Mouse (Mus musculus) cerebellum, adult 18-20 months (tissue): ENCODE results near the gene Dkkl1.

Experiments
- DNase-seq, 2 experiments: peaks; one replicate each; pipeline ENCODE4 v3.0.0; 2021

The Dkkl1 gene

DNA sequence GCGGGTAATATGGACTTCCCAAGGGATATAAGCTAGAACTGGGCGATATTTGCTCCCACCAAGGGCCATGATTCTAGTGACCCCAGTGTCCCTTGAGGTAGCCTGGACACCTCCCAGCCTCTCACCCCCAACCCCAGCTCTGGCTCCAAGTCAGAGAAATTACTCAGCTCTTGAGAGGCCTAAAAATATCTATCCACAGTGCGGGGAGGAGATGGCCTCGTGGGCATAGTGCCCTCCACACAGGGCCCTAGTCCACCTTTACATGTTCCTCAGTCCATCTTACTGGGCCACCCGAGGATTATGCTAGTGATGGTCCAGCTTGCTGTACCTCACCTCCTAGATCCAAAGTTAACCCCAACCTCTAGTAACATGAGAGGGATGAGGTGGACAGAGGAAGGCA, 47.1 kb downstream of the Dkkl1 start:
- peak; percentile 69 for DNase-seq

DNA sequence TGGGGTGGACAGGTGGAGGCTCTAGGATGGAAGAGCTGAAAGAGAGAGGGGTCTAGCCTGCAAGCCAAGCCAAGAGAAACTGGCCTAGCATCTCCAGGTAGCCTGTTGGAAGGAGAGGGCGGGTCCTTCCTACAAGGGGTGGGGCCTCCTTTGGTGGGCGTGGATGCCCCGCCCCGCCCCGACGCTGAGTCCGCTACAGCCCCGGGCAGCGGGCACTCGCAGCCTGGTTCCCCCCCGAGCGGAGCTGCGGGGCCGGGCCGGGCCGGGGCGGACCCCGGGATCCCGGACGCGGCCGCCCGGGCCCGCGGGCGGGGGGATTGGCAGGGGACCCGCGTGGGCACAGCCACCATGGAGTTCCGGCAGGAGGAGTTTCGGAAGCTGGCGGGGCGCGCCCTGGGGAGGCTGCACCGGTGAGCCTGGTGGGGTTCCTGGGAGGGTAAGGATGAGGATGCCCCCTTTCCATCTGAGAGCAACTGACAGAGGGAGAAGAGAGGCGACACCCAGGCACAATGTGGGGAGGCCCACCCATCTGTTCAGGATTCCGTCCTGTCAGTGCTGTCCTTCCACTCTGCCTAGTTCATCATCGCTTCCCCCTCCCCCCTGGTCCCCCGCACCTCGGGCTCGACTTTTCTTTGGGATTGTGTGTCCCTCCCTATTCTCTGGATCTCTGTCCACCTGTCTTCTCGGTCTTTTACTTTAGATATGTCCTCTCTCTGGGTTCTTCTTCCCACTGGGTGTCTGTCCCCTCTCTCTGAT, 48.0 kb downstream of the Dkkl1 start, which contains the start of gene Slc17a7:
TSS of gene Slc17a7 (plus strand) at position 215 of the 756 bp plus-strand sequence.
- DNase-seq, result peak; percentile 84 to 87

DNA sequence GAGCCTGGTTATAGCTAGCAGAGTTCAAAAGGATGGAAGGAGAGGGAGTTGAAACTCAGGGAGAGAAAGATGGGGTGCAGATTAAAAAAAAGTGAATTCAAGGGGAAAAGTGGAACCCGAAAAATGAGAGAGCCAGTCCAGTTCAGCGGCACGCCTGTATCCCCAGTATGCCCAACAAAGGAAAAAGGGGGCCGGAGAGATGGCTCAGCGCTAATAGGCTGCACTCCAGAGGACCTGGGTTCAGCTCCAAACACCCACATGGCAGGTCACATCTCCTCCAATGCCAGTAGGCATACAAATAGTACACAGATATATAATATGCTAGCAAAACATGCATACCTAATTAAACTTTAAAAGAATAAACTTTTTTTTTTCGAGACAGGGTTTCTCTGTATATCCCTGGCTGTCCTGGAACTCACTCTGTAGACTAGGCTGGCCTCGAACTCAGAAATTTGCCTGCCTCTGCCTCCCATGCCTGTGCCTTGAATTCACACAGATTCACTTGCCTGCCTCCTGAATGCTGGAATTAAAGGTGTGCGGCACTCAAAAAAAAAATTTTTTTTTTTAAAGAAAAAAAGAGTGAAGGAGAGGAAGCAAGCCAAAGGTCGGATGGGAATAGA, 48.8 kb downstream of the Dkkl1 start:
- peak in 1 of 2 experiments; percentile 39 for DNase-seq

DNA sequence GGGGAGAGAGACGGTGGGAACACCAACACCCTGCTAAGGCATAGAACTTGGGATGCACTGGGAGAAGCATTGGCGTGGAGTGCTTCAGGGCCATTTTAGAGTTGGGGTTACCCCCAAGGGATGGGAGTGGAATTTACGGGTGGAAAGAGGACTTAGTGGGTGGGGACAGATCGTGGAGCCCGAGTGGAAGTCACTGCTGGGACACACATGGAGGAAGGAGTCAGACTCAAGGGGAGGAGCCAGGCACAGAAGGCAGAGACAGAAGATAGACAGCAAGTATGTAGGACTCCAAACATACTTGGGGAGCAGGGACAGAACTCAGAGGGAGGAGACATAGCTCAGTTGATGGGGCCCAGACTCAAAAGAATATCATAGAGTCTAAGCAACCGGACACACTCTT, 49.4 kb downstream of the Dkkl1 start:
- DNase-seq, result peak in 1 of 2 experiments; percentile 61

DNA sequence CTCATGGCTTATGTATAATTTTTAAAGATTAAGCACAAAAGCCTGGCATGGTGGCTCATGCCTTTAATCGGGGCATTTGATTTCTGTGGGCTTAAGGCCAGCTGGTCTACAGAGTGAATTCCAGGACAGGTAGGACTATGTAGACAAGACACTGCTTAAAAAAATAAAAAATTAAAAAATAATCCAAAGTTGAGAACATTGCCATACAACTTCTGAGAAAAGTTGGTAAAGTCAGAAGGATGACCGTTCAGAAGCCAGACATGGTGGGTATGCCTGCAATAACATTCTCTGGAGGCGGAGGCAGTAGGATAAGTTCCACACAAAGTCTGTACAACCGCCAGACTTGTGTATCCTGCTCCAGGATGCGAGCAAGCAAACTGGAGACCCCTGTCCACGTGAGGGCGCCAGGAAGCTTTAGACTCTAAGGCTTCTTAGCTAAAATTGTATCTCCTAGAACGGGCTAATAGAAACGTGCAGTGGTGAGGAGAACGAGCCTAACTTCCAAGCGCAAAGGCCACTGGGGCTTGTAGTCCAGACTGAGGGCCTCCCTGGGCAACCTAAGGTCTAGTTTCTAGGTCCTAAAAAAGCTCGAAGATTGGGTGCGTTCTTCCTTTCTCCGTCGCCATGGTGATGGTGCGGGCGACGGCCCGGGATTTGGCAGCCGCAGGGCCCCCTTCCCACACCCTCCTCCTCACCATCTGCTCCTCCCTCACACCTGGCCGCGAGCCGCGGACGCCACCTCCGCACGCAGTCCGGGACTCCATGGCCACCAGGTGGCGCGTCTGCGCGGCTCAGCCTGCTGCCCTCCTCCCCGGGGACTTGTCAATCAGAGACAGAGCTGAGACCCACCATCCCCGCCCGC, 50.1 kb downstream of the Dkkl1 start:
- DNase-seq, result peak; percentile 97 to 99

DNA sequence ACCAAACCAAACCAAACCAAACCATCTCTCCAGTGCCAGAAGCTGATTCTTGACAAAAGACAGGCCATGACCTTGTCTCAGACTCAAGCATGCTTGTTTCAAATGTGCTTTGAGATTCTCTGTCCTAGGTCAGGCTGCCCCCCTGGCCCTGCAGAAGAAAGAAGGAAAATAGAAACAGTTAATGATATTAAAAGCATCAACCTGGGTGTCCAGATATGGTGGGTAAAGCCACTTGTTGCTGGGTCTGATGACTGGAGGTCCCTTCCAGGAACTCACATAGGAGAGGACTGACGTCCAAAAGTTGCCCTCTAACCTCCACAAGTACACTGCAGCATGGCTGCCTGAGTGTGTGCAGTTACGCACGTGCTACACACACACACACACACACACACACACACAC, 51.1 kb downstream of the Dkkl1 start:
- peak in 1 of 2 experiments; percentile 15 for DNase-seq

DNA sequence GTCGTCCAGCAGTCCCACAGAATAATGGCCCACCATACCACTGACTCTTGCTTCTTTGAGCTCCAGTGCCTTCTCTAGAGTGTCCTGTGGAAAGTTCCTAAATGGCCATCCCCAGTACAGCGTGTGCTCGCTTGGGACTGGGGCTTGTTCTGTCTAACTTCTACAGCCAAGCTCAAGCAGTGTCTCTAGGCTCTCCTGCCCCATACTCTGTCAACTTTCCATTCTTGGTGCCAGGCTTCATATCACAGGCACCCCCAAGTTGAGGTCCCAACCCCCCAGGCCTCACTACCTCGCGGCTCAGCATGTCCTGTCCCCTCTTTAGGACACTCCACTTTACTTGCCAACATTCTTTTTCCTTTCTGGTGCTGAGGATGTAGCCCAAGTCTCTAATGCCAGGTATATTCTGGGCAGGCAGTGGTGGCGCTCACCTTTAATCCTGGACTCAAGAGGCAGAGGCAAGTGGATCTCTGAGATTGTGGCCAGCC, 51.6 kb downstream of the Dkkl1 start:
- DNase-seq, result no peak

DNA sequence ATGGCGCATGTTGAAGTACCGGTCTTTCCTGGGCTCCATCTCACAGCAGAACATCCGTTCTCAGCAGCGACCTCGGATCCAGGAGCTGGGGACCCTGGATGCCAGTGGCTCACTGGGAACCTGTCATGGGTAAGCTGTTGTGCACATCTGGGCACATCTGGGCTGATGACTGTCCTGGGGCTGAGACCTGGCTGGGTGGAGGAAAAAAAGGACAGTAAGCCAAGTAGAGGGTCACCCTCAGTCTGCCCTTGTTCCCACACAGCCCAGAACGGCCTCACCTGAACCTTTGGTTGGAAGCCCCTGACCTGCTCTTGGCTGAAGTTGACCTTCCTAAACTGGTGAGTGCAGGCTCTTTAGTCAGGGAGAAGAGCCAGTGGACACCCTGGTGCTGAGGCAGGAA, 53.0 kb downstream of the Dkkl1 start:
- peak in 1 of 2 experiments; percentile 18 for DNase-seq
